Mouse (Mus musculus) liver, adult 2 months (tissue): Measurements from ENCODE around the gene Tox2.

Experiments
- CTCF ChIP-seq: fragments of 200-500 bp; IDR thresholded peaks from 2 replicates; pipeline ENCODE4 v1.5.1; 2011; ENCODE audit warnings: low read depth, low read length, control low read depth
- POLR2A ChIP-seq: fragments of 200-500 bp; IDR thresholded peaks from 2 replicates; pipeline ENCODE4 v1.6.1; 2011; ENCODE audit warnings: low read length, control low read depth; ENCODE audit not compliant: insufficient read depth; ENCODE audit errors: extremely low read depth

GRCm38 (mm10) chr2:163310163-163310688 lies 107.3 kb downstream of the Tox2 start:
- TF ChIP-seq POLR2A: no peak
- peak; percentile 50 for TF ChIP-seq CTCF
